Mouse (Mus musculus) c-Kit-positive CD71-positive TER-119-negative erythroid progenitor cells, embryonic 14.5 days (primary cell): ENCODE results near the gene Ddx19a.
"Not testable (repeated sequence)": the region's sequence is repeated elsewhere in the genome, so short reads cannot be mapped to it uniquely, and the experiment has no call there.

Source experiments
- DNase-seq: peaks from one replicate; pipeline ENCODE4 v3.0.0-alpha.2; 2013; ENCODE audit warnings: low read depth

Ddx19a gene

DNA sequence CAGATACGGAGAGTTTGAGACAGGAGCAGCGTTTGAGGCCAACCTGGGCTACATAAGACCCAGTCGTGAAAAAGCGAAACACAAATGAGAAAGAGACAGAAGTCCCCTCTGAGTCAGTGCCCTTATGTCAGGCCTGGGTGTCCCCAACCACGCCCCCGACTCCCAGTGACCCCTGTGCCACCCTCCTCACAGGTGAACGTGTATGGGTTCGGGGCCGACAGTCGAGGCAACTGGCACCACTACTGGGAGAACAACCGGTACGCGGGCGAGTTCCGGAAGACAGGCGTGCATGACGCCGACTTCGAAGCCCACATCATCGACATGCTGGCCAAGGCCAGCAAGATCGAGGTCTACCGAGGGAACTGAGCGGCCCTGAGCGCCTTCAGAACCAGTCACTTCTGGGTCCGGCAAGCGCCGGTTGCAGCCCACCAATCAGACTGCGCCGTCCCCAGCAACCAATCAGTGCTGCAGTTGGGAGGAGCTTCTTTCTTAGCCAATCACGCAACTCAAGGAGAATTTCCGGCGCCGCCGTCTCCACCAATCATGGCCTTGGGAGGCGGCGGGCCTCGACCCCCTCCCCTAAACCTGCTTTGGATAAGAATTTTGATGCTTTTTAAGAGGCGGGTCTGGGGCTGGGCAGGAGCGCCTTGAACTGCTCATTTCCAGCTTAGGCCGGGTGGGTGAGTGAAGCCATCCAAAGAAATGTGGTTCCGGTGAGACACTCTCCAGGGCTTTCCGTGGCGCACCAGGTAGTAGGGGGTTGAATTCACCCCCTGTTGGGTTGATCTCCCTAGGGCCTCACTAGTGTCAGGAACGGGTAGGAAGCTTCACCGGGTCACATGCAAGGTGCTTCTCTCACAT is 27.5 kb downstream of the Ddx19a start:
- peak; percentile 87 for DNase-seq

DNA sequence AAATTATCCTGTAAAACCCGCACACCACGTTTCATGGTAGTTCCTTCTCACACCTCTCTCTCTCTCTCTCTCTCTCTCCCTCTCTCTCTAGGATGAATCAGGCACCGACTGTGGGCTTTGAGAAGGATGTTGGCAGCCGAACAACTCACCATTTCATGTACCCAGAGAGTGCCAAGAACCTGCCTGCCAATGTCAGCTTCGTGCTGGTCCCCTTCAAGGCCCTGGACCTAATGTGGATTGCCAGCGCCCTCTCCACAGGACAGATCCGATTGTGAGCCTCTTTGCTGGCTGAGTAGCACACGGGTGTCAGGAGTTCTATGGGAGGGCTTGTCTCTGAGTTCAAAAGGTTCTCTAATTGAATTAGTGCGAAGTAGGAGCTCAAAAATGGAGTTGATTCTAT is 30.3 kb downstream of the Ddx19a start:
- no peak for DNase-seq

DNA sequence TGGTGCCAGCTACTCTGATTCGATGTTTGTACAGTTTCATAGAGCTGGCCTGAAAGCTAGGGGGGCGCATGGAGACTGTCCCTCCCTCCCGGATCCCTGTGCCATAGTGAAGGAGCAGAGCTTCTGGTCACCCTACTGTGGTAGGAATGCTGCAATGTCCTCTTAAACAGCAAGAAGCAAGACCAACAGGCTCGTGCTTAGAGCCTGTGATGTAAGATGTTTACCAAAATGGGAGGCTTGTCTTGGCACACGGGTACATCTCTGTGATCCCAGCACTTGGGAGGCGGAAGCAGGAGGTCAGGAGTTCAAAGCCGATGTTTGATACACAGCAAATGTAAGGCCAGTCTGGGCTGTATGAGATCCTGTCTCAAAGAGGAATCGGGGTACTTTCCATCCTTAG is 31.0 kb downstream of the Ddx19a start:
- DNase-seq, result no peak

DNA sequence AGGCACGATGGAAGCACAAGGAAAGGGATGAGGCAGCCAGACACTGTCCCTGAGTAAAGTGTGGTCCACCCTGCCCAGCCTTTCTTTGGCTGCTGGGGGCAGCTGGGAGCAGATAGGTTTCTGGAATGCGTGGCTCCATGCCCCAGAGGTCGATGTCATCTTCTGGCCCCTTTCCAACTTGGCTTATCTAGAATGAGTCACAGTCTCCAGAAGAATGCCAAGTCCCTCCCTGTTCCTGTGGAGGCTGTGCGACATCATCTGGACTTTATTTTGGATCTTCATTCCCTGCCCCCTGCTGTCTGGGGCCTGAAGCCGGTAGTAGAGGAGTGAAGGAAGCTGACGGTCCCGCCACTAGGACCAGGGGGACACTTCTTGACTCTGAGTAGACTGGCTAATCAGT is 32.0 kb downstream of the Ddx19a start:
- peak; percentile 40 for DNase-seq

DNA sequence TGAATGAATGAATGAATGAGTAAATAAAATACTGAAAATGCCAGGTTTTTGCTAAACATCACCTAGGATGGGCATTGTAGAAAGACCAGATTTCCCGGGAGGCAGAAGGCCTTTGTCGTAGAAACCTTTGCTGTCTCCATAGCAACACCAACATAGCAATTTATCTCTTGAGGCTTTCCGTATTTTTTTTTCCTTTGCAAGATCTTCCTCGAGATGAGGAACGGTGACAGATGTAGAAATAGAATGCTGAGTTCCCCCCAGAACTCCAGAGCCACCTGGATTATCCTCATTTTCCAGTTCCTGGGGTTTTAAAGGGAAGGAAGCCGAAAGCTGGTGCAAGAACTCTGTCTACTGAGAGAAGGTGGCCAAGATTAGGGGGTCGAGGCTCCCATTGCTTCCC is 32.9 kb downstream of the Ddx19a start:
- no peak for DNase-seq

DNA sequence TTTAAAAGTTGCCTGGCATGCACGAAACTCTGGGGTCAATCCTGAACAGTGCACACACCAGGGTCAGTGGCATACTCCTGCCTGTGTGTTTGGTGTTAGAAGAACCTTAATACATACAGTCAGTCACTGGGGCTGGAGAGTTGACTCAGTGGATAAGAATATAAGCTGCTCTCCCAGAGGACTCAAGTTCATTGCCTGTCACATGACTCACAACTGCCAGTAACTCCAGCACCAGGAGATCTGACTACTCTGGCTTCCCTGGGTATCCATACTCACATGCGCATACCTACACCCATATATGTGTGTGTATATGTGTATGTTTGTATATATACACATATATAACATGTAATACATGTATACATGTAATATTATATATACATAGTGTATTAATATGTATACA is 34.5 kb downstream of the Ddx19a start:
- DNase-seq, result no peak

DNA sequence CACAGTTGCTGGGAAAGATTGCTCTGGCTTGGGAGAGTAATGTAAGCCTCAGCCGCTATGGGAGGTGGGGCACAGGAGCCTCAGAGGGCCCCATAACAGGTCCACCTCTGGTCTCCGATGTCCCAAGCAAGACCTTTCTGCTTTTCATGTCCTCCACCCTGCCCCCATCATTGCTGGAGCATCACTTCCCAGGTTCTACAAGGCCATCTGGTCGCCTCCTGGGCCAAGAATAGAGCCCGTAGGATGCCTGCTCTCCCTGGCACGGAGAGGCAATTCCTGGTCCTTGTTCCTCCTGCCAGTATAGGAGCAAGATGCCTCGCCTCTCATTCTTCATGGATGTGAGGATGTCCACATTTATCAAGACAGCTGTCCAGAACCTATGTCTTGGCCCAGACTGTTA is 37.7 kb downstream of the Ddx19a start:
- DNase-seq, result no peak

DNA sequence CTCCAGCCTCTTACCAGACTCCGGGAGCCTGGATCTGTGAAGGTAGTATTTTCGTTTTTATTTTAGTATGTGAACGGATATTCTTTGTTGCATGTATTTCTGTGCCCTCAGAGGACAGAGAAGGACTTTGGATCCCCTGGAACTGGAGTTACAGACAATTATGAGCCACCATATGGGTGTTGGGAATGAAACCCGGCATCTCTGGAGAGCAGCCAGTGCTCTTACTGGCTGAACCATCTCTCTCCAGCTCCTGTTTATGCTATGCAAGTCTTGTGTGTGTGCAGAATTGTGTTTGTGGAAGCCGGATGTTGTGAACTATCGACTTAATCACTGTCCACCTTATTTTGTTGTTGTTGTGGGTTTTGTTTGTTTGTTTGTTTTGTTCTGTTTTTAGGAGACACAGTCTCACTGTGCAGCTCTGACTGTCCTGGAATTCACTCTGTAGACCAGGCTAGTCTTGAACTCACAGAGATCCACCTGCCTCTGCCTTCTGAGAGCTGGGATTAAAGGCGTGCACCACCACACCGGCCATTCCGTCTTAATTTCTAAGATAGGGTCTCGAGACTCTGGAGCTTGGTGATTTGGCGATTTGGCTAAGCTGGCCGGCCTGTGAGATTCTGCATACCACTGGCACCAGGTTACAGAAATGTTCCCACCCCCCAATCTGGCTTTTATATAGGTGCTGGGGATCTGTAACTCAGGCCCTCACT is 38.4 kb downstream of the Ddx19a start:
- DNase-seq, result no peak

DNA sequence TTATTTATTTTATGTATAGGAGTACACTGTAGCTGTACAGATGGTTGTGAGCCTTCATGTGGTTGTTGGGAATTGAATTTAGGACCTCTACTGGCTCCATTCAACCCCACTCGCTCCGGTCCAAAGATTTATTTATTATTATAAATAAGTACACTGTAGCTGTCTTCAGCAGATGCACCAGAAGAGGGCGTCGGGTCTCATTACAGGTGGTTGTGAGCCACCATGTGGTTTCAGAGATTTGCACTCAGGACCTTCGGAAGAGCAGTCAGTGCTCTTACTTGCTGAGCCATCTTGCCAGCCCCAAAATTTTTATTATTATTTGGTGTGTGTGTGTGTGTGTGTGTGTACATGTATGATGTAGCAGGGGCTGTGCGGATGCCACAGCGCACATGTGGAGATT is 39.0 kb downstream of the Ddx19a start:
- not testable (repeated sequence) for DNase-seq

DNA sequence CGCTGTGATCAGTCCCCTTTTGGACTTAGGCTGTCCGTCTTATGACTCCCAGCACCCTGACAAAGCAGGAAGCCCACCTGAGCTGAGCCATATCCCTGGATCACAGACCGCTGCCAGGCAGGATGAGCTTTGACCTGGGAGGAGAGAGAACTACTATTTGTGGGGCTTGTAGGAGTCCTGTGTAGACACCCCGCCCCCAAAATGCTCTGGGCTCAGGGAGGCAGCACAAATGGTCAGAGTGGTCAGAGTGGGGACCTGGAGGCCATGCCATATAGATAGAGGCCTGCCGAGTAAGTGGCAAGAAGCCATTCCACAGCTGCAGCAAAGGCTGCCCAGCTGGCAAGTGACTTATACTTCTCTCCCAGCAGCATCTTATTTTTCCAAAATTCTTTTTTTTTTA is 39.5 kb downstream of the Ddx19a start:
- no peak for DNase-seq

DNA sequence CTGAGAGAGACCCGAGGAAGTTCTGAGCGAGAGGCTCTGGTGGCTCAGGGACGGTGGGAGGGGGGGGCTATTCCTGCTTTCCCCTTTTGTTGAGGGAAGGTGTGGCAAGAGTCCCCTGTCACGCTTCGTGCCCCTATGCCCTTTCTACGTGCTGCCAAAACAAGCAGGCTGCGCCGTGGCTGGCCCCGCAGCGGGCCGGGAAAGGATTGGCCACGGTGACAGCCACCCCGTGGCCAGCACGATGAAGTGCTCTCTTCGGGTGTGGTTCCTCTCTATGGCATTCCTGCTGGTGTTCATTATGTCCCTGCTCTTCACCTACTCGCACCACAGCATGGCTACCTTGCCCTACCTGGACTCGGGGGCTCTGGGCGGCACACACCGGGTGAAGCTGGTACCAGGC is 40.1 kb downstream of the Ddx19a start:
- no peak for DNase-seq

DNA sequence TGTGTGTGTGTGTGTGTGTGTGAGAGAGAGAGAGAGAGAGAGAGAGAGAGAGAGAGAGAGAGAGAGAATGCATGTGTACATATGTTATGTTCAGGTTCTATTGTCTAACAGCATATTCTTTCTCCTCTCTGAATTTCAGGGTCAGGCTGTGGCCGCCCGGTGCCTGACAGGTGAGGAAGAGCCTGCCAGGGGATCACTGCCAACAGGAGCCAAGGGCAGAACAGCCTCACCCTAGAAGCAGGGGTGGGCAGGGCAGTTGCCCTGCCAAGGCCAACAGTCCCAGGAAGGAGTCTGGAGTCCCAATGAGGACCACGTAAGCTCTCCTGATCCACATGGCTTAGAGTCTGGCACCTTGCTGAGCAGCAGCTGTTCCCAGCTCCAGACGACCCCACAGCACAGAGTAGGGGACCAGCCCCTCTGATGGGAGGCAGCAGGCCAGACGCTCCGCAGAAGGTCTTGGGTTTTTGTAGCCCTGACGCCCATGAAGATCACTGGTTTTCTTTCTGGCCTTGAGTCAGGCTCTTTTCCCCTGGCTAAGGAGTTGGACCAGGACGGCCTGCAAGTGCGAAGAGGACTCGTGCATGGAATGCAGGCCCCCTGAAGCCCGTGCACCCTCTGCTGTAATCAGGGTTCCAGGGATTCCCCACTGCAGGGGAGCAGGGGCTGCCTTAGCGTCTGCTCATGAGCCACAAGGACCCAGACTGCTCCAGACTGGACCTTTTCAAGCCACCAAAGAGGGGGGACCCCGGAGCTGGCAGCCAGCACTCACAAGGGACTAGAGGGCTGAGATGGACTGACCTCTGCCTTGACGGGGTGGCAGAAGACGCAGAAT is 40.8 kb downstream of the Ddx19a start:
- DNase-seq, result no peak

DNA sequence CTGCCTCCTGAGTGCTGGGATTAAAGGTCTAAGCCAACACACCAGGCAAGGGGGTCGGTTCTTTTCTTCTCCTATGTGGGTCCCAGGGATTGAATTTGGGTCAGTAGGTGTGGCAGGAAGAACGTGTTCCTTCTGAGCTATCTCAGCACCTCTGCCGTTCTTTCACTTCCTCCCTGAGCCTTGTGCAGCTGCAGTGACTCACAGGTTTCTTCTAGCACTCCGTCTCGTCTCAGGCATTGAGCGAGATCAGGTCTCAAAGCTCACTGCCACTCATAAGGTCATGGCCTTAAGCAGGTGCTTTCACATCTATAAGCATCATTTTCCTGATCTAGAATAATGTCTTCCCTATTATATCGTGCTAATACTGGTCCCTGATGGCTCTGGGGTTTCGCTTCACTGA is 42.8 kb downstream of the Ddx19a start:
- no peak for DNase-seq

DNA sequence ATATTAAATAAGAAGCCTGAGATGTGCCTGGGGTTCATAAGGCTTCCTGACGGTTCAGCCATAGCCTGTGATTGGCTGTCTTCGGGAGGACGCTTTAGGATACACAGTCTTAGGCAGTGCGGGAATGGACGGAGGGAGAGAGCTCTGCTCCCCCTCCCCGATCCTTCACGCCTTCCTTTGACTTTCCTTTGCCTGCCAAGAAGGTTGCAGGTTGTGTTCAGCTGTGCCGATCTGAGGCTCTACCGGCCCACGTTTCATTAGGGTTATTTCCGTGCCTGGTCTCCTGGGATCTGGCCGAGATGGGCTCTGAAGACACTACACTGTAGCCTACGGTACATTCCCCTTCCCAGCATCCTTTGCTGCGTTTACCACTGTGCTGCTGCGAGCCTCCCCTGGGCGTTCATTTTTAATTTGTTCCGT is 47.5 kb downstream of the Ddx19a start:
- no peak for DNase-seq

DNA sequence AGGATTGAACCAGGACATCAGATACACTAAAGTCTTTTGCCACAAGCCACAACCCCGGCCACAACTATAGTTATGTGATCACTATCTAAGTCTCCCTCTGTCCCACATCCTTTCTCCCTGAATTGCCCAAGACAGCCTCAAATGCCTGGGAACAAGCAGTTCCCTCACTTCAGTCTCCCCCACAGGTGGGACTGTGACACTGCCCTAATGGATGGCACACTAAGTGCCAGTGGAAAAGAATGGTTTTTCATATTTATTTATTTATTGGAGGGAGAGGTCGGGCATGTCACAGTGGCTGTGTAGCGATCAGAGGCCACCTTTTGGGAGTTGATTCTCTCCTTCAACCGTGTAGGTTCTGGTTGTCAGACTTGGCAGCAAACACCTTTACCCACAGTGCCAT is 51.9 kb downstream of the Ddx19a start:
- DNase-seq, result no peak

DNA sequence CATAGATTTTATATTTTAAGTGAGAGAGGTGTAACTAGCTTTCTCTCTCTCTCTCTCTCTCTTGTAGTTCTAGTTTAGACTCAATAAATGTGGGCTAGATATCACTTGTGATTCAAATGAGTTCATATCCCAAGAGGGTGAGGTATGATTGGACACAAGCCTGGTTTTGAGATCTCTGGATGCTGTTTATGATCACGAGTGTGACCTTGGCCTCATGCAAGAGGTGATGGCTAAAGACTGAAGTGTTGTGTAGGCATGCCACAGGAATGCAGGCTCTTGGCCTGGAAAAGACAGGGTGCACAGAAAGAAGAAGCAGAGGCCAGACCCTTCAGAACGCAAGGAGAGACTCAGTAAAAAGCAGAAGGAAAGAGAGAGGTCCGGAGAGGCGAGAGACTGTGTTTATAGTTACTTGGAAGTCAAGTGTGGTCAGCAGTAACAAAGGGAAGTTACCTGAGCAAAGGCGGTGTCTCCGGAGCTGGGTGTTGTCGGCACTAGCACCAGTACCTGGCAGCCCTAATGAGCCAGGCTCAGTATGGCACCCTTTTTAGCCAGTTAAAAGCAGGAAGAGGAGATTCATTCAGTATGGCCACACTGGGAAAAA is 53.2 kb downstream of the Ddx19a start:
- no peak for DNase-seq

DNA sequence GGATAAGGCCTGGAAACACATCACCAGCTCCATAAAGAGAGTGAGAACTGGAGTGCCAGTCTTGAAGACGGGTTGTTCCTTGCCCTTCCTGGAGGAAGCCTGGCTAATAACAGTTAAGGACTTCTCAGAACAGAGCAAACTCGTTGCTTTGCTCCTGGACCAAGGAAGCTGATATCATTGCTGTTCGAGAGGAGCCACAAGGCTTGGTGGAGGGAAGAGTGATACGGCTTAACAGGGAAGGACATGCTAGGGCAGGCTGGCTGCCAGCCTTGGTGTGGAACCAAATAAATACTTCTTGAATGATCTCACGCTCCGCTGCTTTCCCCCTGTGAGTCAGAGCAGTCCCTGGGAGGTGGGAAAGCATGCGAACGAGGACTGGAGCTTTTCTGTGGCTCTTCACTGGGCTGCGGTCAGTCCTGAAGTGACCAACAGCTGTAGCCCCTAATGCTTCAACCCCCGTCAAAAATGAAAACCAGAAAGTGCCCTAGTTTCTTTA is 56.1 kb downstream of the Ddx19a start:
- DNase-seq, result no peak

DNA sequence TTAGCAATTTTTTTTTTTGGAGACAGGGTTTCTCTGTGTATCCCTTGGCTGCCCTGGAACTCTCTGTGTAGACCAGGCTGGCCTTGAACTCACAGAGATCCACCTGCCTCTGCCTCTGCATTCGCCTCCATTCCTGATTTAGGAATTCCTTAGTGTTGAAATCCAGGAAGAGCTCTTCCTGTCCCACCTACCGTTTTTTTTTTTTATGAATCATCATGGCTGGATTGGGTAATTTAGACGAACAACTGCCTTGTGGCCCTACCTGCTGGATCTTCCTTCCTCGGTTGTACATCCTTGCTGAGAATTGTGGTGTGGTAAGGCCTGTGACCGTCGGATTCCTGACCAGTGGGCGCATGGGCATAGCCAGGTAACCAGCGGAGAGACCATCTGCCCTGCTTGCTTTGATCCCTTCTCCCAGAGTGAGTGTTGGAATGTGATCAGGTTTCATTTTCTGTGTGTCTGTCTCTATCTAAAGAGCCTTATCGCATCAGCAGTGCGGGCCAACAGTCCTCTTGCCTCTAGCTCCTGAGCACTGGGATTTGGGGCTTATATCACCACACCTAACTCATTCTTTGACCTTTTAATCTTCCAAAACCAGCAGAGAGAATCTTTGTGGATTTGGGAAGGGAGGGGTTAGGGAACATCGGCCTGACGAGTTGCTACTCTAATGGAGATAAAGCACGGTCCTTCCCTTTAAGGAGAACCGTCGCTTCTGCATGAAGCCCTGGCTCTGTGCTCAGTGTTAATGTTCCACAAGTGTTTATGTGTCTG is 56.7 kb downstream of the Ddx19a start:
- DNase-seq, result no peak

DNA sequence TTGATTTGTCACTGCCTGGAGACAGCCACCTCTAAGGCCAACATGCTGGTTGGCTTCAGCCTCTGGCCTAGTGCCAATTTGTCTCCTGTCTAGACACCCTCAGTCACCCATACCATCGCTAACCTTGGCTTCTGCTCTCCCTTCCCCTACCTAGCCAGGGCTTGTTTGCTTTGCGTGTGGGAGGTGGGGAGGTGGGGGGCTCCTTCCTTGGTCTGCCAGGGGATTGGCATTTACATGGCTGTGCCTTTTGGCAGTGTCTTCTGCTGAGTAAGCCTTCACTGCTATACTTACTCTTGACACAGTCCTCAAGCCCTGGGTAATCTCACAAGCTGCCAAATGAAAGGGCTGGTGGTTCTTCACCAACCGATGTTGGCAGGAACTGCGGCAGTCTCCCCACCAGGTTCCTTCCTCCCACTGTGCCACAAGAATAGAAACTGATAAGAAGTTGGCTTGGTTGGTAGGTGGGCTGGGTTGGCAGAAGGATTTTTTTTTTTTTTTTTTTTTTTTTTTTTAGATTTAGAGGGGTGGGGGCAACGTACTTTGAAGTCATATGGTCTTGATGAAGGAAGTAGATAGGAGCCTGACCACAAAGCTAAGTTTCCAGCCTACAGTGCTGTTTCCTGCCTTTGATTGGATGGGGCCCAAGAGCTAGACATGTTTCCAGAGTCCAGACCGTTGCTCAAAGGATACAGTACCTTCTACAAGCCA is 58.6 kb downstream of the Ddx19a start:
- DNase-seq, result no peak

DNA sequence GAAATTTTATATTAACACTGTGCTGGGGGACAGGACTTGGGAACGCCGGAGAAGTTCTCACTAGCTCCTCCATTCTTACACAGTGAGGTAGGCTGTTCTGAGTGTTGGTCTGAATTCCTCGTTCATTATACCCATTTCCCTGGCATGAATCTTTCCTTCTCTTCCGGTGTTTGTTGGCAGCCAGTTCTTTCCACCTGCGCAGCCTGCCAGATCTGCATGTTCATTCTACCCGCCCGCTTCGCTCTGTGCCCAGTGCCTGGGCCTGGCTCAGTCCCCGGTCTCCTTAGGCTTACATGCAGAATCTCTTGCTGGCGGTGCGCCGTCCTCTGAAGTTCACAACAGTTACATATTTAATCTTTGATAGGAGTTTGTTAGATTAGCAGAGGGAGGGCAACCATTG is 61.4 kb downstream of the Ddx19a start:
- DNase-seq, result no peak

DNA sequence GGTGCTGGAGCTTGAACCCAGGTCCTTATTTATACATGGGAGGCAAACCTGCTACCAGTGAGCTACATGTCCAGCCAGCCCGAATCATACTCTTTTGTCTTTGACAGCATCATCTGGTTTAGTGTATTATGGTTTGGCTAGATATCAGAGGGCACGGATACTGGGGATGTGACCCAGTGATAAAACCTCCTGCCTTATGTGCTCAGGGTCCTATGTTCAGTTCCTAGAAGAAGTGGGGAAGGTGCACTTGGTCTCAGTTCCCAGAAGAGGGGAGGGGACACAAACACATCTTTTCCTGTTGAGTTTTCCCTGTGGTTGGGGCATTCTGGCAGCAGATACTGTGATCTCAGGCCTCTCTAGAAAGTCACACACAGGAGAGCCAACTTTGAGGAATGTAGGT is 64.3 kb downstream of the Ddx19a start:
- DNase-seq, result peak; percentile 81
